Mouse (Mus musculus): ENCODE measurements around the gene Lhx9. TPM values are rescaled to one million over a fixed set of nuclear protein-coding genes. Genes with fewer than 3 reads are reported as not detected.
A peak's percentile ranks its signal among the peaks of the same experiment; 100 is the strongest.

Gene Lhx9
- not detected for total RNA-seq (2021)

GRCm38 (mm10) chr1:138848511-138849109 lies at the start of gene Lhx9:
Gene Lhx9, minus strand, starts transcription at chr1:138848577.
- intact Hi-C loops (cut with DNase I): no loop called here
- no peak for DNase-seq (ENCODE audit: low spot score)

DNA sequence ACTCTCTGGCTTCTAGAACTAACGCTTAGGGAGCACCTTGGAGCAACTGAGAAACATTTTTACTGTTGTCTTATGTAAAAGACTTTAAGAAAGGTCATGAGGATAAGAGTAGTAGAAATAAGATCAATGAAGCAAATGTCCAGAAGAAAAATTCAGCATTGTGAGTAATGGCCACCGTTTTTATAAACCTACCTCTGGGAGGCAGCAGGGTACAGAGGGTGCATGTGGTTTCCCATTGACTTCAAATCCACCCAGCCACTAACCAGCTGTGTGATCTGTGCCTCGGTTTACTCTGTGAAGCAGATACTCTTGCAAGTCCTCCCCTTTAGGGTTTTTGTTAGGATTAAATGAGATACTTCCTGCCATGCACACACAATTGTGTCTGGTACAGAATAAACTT lies 47.7 kb upstream of the Lhx9 start:
- intact Hi-C loops (cut with DNase I): no loop called here
- no peak for DNase-seq (ENCODE audit: low spot score)

DNA sequence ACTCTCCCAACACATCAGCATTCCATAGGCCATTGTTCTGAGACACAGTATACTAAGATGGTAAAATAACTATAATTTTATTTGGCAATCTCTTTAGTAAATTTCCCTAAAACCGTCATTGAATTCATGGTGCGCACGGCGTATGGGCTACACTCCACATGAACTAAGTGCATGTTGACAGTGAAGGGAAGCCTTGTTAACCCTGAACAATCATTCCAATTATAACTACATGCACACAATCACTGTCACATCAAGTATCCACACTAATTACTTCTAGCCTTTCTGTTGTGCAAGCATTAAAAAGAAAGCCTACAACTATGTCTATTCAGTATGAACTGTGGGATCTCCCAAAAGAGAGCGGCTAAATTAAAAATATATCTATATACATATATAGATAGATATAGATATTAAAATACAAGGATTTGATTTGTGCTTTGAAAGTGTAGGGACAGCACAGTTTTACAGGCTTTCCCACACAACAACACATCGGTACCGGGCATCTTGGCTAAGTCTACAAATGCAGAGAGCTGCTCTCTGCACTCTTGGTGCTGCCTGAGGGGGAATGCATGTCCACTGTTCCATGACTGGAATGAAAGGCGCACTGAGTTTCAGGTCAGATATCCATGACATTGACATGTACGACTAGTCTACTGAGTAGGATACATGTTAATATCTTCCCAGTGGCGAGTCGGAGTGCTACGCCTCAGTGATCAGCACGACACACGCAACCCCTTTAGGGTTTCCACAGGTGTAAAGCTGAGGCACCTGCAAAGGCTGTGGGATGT lies 29.3 kb upstream of the Lhx9 start:
- DNase-seq (ENCODE audit: low spot score): no peak
- intact Hi-C loops (cut with DNase I): no loop called here

DNA sequence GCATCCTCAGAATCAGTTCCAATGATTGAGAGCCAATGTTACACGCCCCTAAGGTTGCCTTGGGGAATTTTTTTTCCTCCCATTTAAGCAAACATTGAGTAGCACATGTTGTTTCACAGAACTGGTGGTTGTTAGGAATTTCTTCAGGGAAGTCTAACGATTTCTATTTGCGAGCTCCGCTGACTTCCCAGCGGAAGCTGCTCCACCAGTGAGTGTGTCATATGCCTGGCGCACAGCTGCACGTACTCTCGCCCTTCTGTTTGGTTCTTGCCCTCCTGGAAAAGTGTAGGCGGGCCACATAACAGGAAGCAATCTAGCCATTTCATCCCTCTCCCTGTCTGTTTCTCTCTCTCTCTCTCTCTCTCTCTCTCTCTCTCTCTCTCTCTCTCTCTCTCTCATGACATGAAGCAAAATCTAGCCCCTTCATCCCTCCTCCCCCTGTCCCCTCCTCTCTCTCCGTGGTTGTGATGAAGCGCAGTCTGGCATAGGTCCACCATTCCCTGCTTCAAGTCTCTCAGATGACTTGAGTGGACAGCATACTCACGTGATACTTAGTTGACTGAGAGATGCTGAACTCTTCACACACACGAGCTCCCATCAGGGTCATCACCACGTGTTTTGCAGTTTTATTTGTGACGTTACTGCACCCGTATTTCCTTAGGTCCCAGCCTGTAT lies 28.1 kb upstream of the Lhx9 start:
- intact Hi-C loops (cut with DNase I): no loop called here
- DNase-seq (ENCODE audit: low spot score): no peak

DNA sequence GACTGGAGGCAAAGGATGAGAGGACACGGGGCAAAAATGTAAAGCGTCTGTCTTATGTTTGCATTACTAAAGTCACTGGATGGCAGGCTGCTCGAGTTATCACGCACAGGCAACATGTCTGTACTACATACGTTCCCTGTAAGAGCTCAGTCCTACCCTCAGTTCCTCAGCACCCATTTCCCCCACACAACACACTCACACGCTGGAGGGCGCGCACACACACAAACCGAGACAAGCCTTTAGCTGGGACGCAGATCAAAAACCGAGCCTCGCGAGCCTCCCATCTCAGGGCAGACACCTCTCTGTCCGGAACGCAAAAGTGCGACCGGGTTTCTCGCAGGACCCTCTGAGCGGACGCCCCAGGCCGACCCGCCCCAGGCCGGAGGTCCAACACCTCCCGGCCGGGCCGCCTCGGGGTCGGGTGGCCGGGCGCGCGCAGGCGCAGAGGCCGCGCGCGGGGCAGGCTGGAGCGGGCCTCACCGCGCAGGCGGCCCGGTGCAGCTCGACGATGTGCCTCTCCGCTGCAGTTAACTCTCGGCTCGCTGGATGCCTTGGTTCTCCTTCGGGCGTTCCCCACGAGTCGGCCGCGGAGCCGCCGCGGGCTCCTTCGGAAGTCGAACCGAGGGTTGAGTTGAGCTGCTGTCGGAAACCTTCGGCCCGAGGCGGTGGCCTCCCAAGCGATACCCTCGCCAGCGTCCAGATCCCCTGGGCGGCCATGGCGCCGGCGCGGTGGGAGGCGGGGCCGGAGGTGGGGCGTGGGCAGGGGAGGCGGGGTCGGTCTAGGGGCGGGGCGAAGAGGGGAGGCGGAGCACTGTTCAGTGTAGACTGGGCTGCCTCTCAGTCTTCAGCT lies 7.9 kb upstream of the Lhx9 start, which contains the start of gene 2310009B15Rik:
Gene 2310009B15Rik, minus strand, starts transcription at position 752 of the 850 bp plus-strand sequence.
- peak; percentile 67 for DNase-seq (ENCODE audit: low spot score)
- intact Hi-C loops (cut with DNase I): loop anchor here (5.0 kb wide), 2 partner anchors 106 to 226 kb away; partner anchors contain the start of gene Dennd1b

- intact Hi-C loops (cut with DNase I): no loop called here
- DNase-seq (ENCODE audit: low spot score): no peak
These were observed 2.4 kb upstream of the Lhx9 start for GRCm38 (mm10) chr1:138850823-138851222.

GRCm38 (mm10) chr1:138850161-138850539 lies 1.8 kb upstream of the Lhx9 start:
- no peak for DNase-seq (ENCODE audit: low spot score)
- intact Hi-C loops (cut with DNase I): no loop called here

GRCm38 (mm10) chr1:138849531-138850160 lies 1.3 kb upstream of the Lhx9 start:
- no peak for DNase-seq (ENCODE audit: low spot score)
- intact Hi-C loops (cut with DNase I): no loop called here

- DNase-seq (ENCODE audit: low spot score): no peak
- intact Hi-C loops (cut with DNase I): no loop called here
These were observed 351 bp downstream of the Lhx9 start for GRCm38 (mm10) chr1:138848026-138848425.

DNA sequence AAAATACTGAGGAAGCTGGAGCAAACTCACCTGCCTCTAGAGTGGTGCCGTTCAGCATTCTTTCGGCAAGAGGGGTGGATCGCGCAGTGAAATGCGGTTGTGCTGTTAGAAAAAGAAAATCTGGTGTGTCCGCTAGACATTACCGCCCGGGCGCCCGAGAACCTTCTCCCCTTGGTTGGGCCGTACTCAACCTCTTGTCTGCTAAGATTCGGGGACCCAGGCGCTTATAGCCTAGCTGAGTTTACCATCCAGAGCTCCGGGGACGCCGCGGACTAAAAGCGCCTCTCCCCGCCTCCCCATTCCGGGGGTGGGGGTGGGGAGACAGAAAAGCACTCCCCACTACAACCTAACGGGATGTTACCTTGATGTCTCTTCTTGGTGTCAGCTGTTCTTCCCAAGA lies 1.2 kb downstream of the Lhx9 start:
- no peak for DNase-seq (ENCODE audit: low spot score)
- intact Hi-C loops (cut with DNase I): no loop called here

GRCm38 (mm10) chr1:138846581-138846980 lies 1.8 kb downstream of the Lhx9 start:
- no peak for DNase-seq (ENCODE audit: low spot score)
- intact Hi-C loops (cut with DNase I): no loop called here

DNA sequence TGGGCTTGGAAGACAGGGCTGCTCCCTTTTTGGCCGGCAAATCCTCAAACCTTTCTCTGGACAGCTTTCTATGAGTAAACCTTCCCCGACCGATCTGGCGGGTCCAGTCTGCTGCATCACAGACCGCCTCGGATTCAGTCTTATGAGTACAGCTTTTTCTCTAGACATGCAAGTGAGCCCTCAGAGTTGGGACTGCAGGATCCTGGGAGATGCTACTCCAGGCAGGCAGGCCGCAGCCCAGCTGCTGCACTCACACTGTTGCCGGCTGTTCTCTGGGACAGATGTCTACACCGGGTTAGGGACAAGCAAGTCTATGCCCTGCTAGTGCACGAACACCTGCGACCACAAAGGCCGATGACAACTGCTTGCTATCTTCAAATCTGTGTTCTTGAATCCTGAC lies 2.2 kb downstream of the Lhx9 start:
- DNase-seq (ENCODE audit: low spot score): no peak
- intact Hi-C loops (cut with DNase I): no loop called here

DNA sequence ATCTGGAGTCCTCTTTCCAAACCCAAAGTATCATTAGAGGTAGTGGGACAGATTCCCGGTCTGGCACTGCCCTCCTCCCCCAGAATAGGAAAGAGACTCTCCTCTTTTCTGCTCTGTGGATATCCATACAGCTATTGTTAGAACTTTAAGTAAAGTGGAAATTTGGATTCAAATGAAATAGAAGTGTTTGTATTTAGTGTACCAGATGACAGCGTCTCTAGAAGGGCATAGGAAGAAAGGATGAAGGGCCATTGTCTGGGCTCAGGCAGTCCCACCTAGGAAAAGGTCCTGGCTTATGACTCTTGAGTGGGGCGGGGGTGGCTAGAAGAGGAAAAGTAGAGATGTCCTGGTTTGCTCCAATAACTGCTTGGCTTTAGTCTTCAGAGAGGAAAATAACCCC lies 2.9 kb downstream of the Lhx9 start:
- intact Hi-C loops (cut with DNase I): no loop called here
- no peak for DNase-seq (ENCODE audit: low spot score)

DNA sequence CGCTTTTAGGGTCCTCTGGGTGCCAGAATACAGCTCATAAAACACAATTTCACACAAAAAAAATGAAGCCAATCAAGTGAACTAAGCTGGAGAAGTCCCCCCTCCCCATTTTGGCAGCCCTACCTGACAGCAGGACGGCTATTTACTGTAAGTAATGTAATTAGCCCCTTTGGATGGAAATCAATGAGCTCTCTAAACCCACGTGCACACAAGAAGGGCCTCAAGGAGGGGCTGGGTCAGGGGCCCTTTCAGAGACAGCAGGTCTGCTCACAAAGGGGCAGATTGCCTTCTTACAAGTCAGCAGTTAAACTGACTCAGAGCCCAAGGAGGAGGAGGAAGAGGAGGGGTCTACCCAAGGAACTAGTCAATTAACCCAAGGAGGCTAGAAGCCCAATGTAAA lies 4.2 kb downstream of the Lhx9 start:
- intact Hi-C loops (cut with DNase I): loop anchor here (5.0 kb wide), 2 partner anchors 83 to 118 kb away; partner anchors contain the start of gene Dennd1b
- no peak for DNase-seq (ENCODE audit: low spot score)

- intact Hi-C loops (cut with DNase I): loop anchor here (5.0 kb wide), 2 partner anchors 84 to 119 kb away; partner anchors contain the start of gene Dennd1b
- no peak for DNase-seq (ENCODE audit: low spot score)
These were observed 4.9 kb downstream of the Lhx9 start for GRCm38 (mm10) chr1:138843361-138844091.

- DNase-seq (ENCODE audit: low spot score): no peak
- intact Hi-C loops (cut with DNase I): loop anchor here (5.0 kb wide), 2 partner anchors 85 to 120 kb away; partner anchors contain the start of gene Dennd1b
These were observed 5.6 kb downstream of the Lhx9 start for GRCm38 (mm10) chr1:138842756-138843155.

- intact Hi-C loops (cut with DNase I): loop anchor here (5.0 kb wide), 2 partner anchors 85 to 120 kb away; partner anchors contain the start of gene Dennd1b
- no peak for DNase-seq (ENCODE audit: low spot score)
These were observed 6.1 kb downstream of the Lhx9 start for GRCm38 (mm10) chr1:138842315-138842714.

DNA sequence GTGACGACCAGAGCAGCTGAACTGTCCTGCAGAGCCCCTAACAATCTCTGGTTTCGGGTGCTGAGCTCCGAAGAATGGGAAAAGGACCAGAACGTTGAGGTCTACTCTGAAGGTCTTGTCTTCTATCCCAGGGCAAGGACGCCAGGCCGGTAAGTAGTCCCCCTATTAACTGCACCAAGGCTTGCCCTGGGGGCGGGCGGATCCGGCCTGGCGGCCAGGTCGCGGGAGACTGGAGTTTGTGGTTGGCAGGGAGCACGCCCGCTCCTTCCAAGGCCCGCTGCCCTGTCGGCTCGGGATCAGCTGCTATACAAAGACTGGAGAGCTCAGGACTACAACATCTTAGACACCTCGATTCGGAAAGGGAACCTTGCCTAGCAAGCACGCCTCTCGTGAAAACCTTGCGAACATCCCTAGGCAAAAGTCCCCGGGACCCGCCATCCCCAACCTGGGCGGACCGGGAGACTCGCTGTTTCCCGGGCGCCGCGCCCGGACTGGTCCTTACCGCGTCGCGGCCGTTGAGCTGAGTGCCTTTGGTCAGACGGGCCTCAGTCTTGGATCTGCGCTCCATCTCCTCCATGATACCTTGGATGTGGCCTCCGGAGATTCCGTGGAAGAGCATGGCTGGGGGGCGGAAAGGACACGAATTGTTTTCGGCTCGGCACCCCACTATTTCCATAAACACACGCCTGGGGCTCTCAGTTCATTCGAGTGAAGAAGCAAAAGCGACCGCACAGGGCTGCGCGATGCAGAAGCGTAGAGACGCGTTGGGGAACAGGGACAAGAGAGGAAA lies 6.9 kb downstream of the Lhx9 start:
- no peak for DNase-seq (ENCODE audit: low spot score)
- intact Hi-C loops (cut with DNase I): loop anchor here (5.0 kb wide), 2 partner anchors 86 to 121 kb away; partner anchors contain the start of gene Dennd1b

Measured in heart, postnatal 25 days (tissue).